Mouse (Mus musculus): ENCODE data around the gene Rufy4.
A peak's percentile ranks its signal among the peaks of the same experiment; 100 is the strongest.

Rufy4 gene

DNA sequence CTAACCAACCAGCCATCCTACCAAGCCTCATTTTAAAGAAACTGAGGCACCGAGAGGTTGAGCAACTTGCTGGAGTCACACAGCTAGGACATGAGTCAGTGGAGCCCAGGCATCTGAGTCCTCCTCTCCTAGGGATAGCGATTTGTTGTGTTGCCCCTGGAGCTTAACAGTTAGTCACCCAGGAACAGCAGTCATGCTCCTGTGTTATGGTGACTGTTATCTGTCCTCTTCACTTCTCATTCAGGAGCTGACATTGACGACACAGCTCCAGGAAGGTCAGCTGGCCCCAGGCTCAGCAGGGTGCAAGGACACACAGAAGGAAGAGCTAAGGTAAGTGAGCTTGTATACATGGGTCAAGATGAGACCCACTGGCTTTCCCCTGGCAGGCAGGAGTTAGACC, 29.6 kb upstream of the Rufy4 start:
- H3K4me1 ChIP-seq (replicated peaks; ENCODE audit: low read depth, low read length): peaks cover 89% of the 10 kb centered on the region
- H3K36me3 ChIP-seq (ENCODE audit: insufficient read depth, low read length): no peaks in the 10 kb centered on the region
- H3K4me3 ChIP-seq (replicated peaks; ENCODE audit: low read length): no peak overlapping the region
- no peaks in the 10 kb centered on the region for H3K9me3 ChIP-seq (ENCODE audit: low read length)
- peaks cover 75% of the 10 kb centered on the region for H3K27me3 ChIP-seq (ENCODE audit: insufficient read depth, low read length)
- no peak for TF ChIP-seq NANOG (IDR thresholded peaks at IDR 0.05; ENCODE audit: borderline replicate concordance, low read length)
- no peak for TF ChIP-seq POU5F1 (IDR thresholded peaks at IDR 0.05; ENCODE audit: borderline replicate concordance, low read length)
- TF ChIP-seq CTCF (conservative IDR thresholded peaks at IDR 0.05; ENCODE audit: low read length): no peak

DNA sequence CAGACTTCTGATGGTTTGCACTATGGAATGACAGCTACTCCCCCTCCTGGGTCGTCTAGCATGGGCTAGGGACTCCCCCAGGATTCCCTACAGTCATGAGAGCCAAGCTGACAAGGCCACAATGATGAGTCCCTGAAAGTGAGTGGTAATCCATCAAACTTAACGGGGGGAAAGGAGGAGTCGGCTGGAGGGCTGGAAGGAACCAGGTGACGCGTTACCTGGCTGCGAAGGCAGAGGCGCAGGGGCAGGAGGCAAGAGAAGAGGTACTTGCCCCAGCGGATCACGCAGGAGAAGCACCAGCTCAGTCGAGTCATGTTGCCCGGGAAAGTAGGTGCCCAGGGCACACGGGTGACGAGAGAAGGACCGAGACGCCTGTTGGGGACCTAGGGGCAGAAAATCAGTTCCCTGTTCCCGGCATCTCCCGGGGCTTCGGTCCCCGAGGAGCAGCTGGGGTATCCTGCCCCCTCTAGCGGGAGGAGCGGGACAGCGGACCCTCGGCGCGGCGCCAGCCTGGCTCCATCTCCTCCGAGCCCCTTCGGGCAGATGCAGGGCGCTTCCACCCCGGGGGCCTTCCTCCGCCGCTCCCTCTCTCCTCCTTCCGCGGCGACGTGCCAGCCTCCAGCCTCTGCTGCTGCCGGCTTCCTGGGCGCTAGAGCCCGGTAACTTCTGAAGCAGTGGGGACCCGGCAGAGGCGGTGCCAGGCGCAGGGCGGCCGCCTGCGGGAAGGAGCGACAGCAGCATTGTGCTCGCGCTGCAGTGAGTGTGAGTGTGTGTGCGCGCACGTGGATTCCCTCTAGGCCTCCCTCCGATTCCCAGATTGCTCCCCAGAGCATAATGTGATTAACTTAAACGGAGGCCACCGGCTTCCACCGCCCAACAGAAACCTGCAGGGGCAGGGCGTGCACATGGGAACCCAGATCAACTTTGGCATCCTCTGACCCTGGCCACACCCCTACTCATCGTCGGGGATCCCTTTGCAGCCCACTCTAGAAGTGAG, 27.0 kb upstream of the Rufy4 start:
- no peak for TF ChIP-seq POU5F1 (IDR thresholded peaks at IDR 0.05; ENCODE audit: borderline replicate concordance, low read length)
- TF ChIP-seq NANOG (IDR thresholded peaks at IDR 0.05; ENCODE audit: borderline replicate concordance, low read length): no peak
- TF ChIP-seq CTCF (conservative IDR thresholded peaks at IDR 0.05; ENCODE audit: low read length): no peak
- Histone ChIP-seq H3K9me3 (ENCODE audit: low read length) (no peaks in the 10 kb centered on the region), H3K4me3 (replicated peaks; ENCODE audit: low read length) (peak overlapping the region; percentile 80), H3K4me1 (replicated peaks; ENCODE audit: low read depth, low read length) (peaks cover 69% of the 10 kb centered on the region), H3K27me3 (ENCODE audit: insufficient read depth, low read length) (peaks cover 85% of the 10 kb centered on the region), H3K36me3 (ENCODE audit: insufficient read depth, low read length) (no peaks in the 10 kb centered on the region)

DNA sequence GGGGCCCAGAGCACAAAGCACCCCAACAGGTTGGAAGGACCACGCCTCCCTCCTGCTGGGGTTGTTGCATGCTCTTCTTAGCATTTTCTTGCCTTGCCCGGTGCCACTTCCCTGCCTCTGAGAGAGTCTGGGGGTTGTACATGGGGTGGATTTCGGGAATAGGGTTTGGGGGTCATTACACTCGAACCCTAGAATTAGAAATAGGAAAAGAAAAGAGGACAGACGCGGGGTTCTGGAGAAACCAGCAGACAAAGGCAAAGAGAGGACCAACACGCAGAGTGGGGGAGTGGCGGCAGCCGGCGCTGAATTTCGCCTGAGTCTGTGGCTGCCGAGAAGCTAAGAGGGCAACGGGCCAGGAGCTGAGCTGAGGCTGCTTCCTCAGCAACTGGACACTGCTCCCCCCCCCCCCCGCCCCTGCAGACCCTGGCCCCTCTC, 26.3 kb upstream of the Rufy4 start:
- no peak for TF ChIP-seq CTCF (conservative IDR thresholded peaks at IDR 0.05; ENCODE audit: low read length)
- Histone ChIP-seq H3K9me3 (ENCODE audit: low read length) (no peaks in the 10 kb centered on the region), H3K27me3 (ENCODE audit: insufficient read depth, low read length) (peaks cover 90% of the 10 kb centered on the region)

DNA sequence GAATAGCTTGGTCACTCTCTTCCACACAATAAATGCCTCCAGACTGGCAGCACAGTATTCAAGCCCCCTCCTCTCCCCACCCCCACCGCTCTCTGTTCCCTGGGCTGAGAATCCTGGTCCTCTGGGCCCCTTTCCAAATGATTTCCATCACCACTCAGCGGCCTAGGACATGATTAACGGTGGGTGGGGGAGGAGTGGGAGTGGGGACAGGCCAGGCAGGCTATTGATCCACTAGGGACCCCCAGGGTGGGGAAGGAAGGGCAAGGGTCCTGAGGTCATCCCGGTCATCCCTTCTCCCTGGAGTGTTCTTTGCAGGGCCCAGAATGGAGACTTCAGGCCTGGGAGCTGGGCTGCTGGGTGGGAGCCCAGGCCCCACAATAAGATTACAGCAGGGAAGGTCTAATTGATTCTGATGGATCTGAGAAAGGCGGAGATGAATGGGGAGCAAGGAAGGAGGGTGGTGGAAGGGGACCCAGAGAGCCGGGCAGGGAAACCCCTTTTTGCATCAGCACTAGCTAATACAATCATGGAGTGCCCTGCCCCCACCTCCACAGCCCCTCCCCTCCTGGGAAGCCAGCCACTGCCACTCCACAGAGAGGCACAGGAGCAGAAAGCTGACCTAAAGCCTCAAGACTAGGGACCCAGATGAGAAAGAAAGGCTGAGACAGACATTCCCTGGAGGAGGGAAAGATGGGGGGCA, 21.5 kb upstream of the Rufy4 start:
- TF ChIP-seq POU5F1 (IDR thresholded peaks at IDR 0.05; ENCODE audit: borderline replicate concordance, low read length) (no peak), CTCF (conservative IDR thresholded peaks at IDR 0.05; ENCODE audit: low read length) (no peak), NANOG (IDR thresholded peaks at IDR 0.05; ENCODE audit: borderline replicate concordance, low read length) (no peak)
- H3K27me3 ChIP-seq (ENCODE audit: insufficient read depth, low read length): peaks cover 92% of the 10 kb centered on the region
- H3K36me3 ChIP-seq (ENCODE audit: insufficient read depth, low read length): no peaks in the 10 kb centered on the region
- peaks cover 67% of the 10 kb centered on the region for H3K4me1 ChIP-seq (replicated peaks; ENCODE audit: low read depth, low read length)
- H3K9me3 ChIP-seq (ENCODE audit: low read length): no peaks in the 10 kb centered on the region
- H3K4me3 ChIP-seq (replicated peaks; ENCODE audit: low read length): no peak overlapping the region

More for the DNA sequence above, 26.3 kb upstream of the Rufy4 start:
- peak overlapping the region; percentile 80 for H3K4me3 ChIP-seq (replicated peaks; ENCODE audit: low read length)
- no peaks in the 10 kb centered on the region for H3K36me3 ChIP-seq (ENCODE audit: insufficient read depth, low read length)
- H3K4me1 ChIP-seq (replicated peaks; ENCODE audit: low read depth, low read length): peaks cover 70% of the 10 kb centered on the region

DNA sequence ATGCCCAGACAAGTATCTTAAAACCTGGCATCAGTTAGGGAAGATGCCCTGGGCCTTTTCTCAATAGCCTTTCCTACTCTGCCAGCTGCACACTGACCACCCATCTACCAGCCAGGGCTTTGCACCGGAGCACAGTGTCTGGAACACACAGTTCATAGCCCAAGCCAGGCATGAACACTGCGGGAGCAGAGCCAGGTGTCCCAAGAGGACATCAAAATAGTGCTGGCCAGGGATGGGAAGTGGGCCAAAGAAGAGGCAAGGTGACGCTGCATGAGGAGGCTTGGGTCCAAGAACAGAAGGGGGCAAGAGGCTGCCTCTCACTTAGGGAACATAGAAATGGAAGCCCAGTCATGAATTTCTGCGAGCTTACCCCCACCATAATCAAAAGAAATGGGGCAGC, 19.7 kb upstream of the Rufy4 start:
- H3K4me1 ChIP-seq (replicated peaks; ENCODE audit: low read depth, low read length): peaks cover 68% of the 10 kb centered on the region
- no peaks in the 10 kb centered on the region for H3K36me3 ChIP-seq (ENCODE audit: insufficient read depth, low read length)
- no peaks in the 10 kb centered on the region for H3K9me3 ChIP-seq (ENCODE audit: low read length)
- H3K4me3 ChIP-seq (replicated peaks; ENCODE audit: low read length): no peak overlapping the region
- H3K27me3 ChIP-seq (ENCODE audit: insufficient read depth, low read length): peaks cover 87% of the 10 kb centered on the region
- TF ChIP-seq POU5F1 (IDR thresholded peaks at IDR 0.05; ENCODE audit: borderline replicate concordance, low read length) (no peak), CTCF (conservative IDR thresholded peaks at IDR 0.05; ENCODE audit: low read length) (no peak), NANOG (IDR thresholded peaks at IDR 0.05; ENCODE audit: borderline replicate concordance, low read length) (no peak)

DNA sequence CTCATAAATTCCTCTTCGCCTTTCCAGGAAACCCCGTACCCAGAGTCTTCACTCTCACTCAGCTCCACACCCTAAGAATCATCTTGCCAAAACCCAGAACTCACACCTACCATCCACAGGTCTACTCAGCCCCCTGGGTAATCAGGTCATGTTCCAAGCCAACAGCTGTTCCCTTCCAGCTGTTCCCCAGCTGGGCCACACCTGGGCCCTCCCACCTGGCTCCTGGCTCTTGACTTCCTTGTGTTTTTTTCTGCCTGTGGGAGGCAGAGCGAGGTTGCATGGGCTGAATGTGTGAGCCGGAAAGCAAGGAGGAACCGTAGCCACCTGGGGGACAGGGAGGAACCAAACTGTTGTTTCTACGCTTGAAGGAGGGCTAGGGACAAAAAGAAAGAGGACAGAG, 19.1 kb upstream of the Rufy4 start:
- Histone ChIP-seq H3K27me3 (ENCODE audit: insufficient read depth, low read length) (peaks cover 83% of the 10 kb centered on the region), H3K4me3 (replicated peaks; ENCODE audit: low read length) (no peak overlapping the region)

DNA sequence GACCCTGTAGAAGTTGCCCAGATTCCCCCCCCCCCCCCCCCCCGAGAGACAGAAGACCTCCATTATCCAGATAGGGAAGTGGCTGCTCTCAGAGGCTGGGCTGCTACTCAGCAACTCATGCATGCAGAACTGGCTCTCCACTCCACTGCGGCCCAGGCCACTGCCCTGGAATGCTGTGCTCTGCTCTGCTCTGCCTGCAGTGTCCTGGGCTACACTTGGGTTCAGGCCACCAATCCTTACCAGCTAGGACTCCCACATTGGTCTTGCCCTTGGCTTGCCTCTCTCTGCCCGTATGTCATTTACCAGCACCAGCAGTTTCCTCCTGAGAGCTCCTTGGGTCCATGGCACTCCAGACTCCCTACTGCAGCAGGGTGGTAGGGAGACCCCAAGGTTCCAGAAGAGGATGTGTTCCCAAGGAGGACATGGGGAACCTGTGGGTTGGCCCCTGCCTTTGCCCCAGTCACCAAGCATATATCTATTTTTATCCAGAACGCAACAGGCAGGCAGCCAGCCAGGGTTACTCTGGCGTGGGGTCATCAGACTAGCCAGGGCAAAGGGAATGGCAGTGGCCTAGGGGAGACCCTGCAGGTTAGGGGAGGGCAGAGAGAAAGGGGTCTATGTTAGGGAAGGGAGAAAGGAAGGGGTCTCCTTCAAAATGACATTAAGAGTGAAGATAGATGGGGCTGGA, 17.3 kb upstream of the Rufy4 start:
- Histone ChIP-seq H3K36me3 (ENCODE audit: insufficient read depth, low read length) (no peaks in the 10 kb centered on the region), H3K9me3 (ENCODE audit: low read length) (no peaks in the 10 kb centered on the region), H3K27me3 (ENCODE audit: insufficient read depth, low read length) (peaks cover 70% of the 10 kb centered on the region), H3K4me1 (replicated peaks; ENCODE audit: low read depth, low read length) (peaks cover 88% of the 10 kb centered on the region), H3K4me3 (replicated peaks; ENCODE audit: low read length) (no peak overlapping the region)
- no peak for TF ChIP-seq CTCF (conservative IDR thresholded peaks at IDR 0.05; ENCODE audit: low read length)
- TF ChIP-seq NANOG (IDR thresholded peaks at IDR 0.05; ENCODE audit: borderline replicate concordance, low read length): no peak
- TF ChIP-seq POU5F1 (IDR thresholded peaks at IDR 0.05; ENCODE audit: borderline replicate concordance, low read length): no peak

More for the DNA sequence above, 19.1 kb upstream of the Rufy4 start:
- peaks cover 71% of the 10 kb centered on the region for H3K4me1 ChIP-seq (replicated peaks; ENCODE audit: low read depth, low read length)
- no peak for TF ChIP-seq NANOG (IDR thresholded peaks at IDR 0.05; ENCODE audit: borderline replicate concordance, low read length)
- TF ChIP-seq CTCF (conservative IDR thresholded peaks at IDR 0.05; ENCODE audit: low read length): no peak
- H3K9me3 ChIP-seq (ENCODE audit: low read length): no peaks in the 10 kb centered on the region
- no peaks in the 10 kb centered on the region for H3K36me3 ChIP-seq (ENCODE audit: insufficient read depth, low read length)

DNA sequence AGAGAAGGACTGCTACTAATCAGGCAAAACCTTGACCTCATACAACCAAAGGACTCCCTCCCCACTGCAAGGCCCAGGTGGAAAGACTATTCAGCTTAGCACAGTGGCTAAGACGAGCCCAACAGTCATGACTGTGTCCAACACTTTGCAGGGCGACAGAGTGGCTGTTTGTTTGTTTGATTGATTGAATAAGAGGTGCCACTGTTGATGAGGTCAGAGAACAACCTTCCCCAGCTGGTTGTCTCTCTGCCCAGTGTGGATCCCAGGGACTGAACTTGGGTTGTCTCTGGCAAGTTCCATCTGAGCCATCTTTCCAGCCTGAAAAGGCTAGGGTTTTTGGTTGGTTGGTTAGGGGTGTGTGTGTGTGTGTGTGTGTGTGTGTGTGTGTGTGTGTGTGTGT, 15.7 kb upstream of the Rufy4 start:
- TF ChIP-seq CTCF (conservative IDR thresholded peaks at IDR 0.05; ENCODE audit: low read length) (no peak), NANOG (IDR thresholded peaks at IDR 0.05; ENCODE audit: borderline replicate concordance, low read length) (no peak), POU5F1 (IDR thresholded peaks at IDR 0.05; ENCODE audit: borderline replicate concordance, low read length) (no peak)
- peaks cover 65% of the 10 kb centered on the region for H3K27me3 ChIP-seq (ENCODE audit: insufficient read depth, low read length)
- H3K4me3 ChIP-seq (replicated peaks; ENCODE audit: low read length): no peak overlapping the region
- no peaks in the 10 kb centered on the region for H3K9me3 ChIP-seq (ENCODE audit: low read length)
- H3K36me3 ChIP-seq (ENCODE audit: insufficient read depth, low read length): no peaks in the 10 kb centered on the region
- H3K4me1 ChIP-seq (replicated peaks; ENCODE audit: low read depth, low read length): peaks cover 81% of the 10 kb centered on the region

Data from E14TG2a.4 (cell line).